Mouse (Mus musculus): ENCODE data around the gene Clca3b. TPM values are rescaled to one million over a fixed set of nuclear protein-coding genes. Genes with fewer than 3 reads are reported as not detected.
"Not testable (repeated sequence)": the region's sequence is repeated elsewhere in the genome, so short reads cannot be mapped to it uniquely, and the experiment has no call there.

Gene Clca3b
- polyA plus RNA-seq, 1 experiment from 2014 or later: 0.07 TPM

- not testable (repeated sequence) for H3K27me3 ChIP-seq (ENCODE audit: insufficient read depth, low read length); H3K4me2 ChIP-seq (replicated peaks; ENCODE audit: low read depth, low read length); H3K27ac ChIP-seq (ENCODE audit: low read length); H3K4me3 ChIP-seq (ENCODE audit: low read length); ATAC-seq (ENCODE audit: low FRiP score, low TSS enrichment); H3K9me3 ChIP-seq (ENCODE audit: low read length); H3K36me3 ChIP-seq (ENCODE audit: insufficient read depth, low read length); H3K4me1 ChIP-seq (ENCODE audit: insufficient read depth, low read length); H3K9ac ChIP-seq (replicated peaks; ENCODE audit: low read length)
- WGBS: 77% methylated on average over 6 of the region's 6 CpGs
Observed at GRCm38 (mm10) chr3:144819219-144819618, 29.9 kb downstream of the Clca3b start, which contains the start of gene Clca3a2. Gene Clca3a2, minus strand, starts transcription at chr3:144819494.

- not testable (repeated sequence) for H3K36me3 ChIP-seq (ENCODE audit: insufficient read depth, low read length); H3K4me3 ChIP-seq (ENCODE audit: low read length); H3K9me3 ChIP-seq (ENCODE audit: low read length); H3K4me1 ChIP-seq (ENCODE audit: insufficient read depth, low read length); ATAC-seq (ENCODE audit: low FRiP score, low TSS enrichment); H3K9ac ChIP-seq (replicated peaks; ENCODE audit: low read length); H3K27ac ChIP-seq (ENCODE audit: low read length); H3K27me3 ChIP-seq (ENCODE audit: insufficient read depth, low read length); H3K4me2 ChIP-seq (replicated peaks; ENCODE audit: low read depth, low read length)
- WGBS: 84% methylated on average over 6 of the region's 6 CpGs
Observed at GRCm38 (mm10) chr3:144813336-144813735, 35.8 kb downstream of the Clca3b start.

GRCm38 (mm10) chr3:144811821-144812220 is 37.3 kb downstream of the Clca3b start:
- ATAC-seq (ENCODE audit: low FRiP score, low TSS enrichment): no peak
- H3K9ac ChIP-seq (replicated peaks; ENCODE audit: low read length): no peak overlapping the region
- H3K27me3 ChIP-seq (ENCODE audit: insufficient read depth, low read length): no peaks in the 10 kb centered on the region
- H3K4me3 ChIP-seq (ENCODE audit: low read length): no peak overlapping the region
- no peaks in the 10 kb centered on the region for H3K9me3 ChIP-seq (ENCODE audit: low read length)
- no peaks in the 10 kb centered on the region for H3K36me3 ChIP-seq (ENCODE audit: insufficient read depth, low read length)
- no peak overlapping the region for H3K27ac ChIP-seq (ENCODE audit: low read length)
- 38% methylated on average over 3 of the region's 3 CpGs for WGBS
- no peaks in the 10 kb centered on the region for H3K4me1 ChIP-seq (ENCODE audit: insufficient read depth, low read length)
- no peak overlapping the region for H3K4me2 ChIP-seq (replicated peaks; ENCODE audit: low read depth, low read length)

GRCm38 (mm10) chr3:144808153-144808925 is 40.8 kb downstream of the Clca3b start:
- H3K4me2 ChIP-seq (replicated peaks; ENCODE audit: low read depth, low read length); H3K4me1 ChIP-seq (ENCODE audit: insufficient read depth, low read length); ATAC-seq (ENCODE audit: low FRiP score, low TSS enrichment); H3K27me3 ChIP-seq (ENCODE audit: insufficient read depth, low read length); H3K9ac ChIP-seq (replicated peaks; ENCODE audit: low read length); H3K36me3 ChIP-seq (ENCODE audit: insufficient read depth, low read length); H3K4me3 ChIP-seq (ENCODE audit: low read length); H3K9me3 ChIP-seq (ENCODE audit: low read length); H3K27ac ChIP-seq (ENCODE audit: low read length): not testable (repeated sequence)
- 57% methylated on average over 14 of the region's 17 CpGs for WGBS

GRCm38 (mm10) chr3:144806626-144807025 is 42.5 kb downstream of the Clca3b start:
- not testable (repeated sequence) for H3K4me1 ChIP-seq (ENCODE audit: insufficient read depth, low read length); H3K27ac ChIP-seq (ENCODE audit: low read length); H3K27me3 ChIP-seq (ENCODE audit: insufficient read depth, low read length); H3K9me3 ChIP-seq (ENCODE audit: low read length); H3K9ac ChIP-seq (replicated peaks; ENCODE audit: low read length); H3K4me3 ChIP-seq (ENCODE audit: low read length); H3K36me3 ChIP-seq (ENCODE audit: insufficient read depth, low read length); ATAC-seq (ENCODE audit: low FRiP score, low TSS enrichment); H3K4me2 ChIP-seq (replicated peaks; ENCODE audit: low read depth, low read length)
- 81% methylated on average over 2 of the region's 2 CpGs for WGBS

GRCm38 (mm10) chr3:144801861-144802260 is 47.3 kb downstream of the Clca3b start:
- no peak overlapping the region for H3K27ac ChIP-seq (ENCODE audit: low read length)
- H3K27me3 ChIP-seq (ENCODE audit: insufficient read depth, low read length): no peaks in the 10 kb centered on the region
- no peak overlapping the region for H3K4me3 ChIP-seq (ENCODE audit: low read length)
- H3K9me3 ChIP-seq (ENCODE audit: low read length): no peaks in the 10 kb centered on the region
- WGBS: 38% methylated on average over 8 of the region's 8 CpGs
- H3K4me1 ChIP-seq (ENCODE audit: insufficient read depth, low read length): no peaks in the 10 kb centered on the region
- ATAC-seq (ENCODE audit: low FRiP score, low TSS enrichment): no peak
- no peak overlapping the region for H3K4me2 ChIP-seq (replicated peaks; ENCODE audit: low read depth, low read length)
- no peak overlapping the region for H3K9ac ChIP-seq (replicated peaks; ENCODE audit: low read length)
- H3K36me3 ChIP-seq (ENCODE audit: insufficient read depth, low read length): no peaks in the 10 kb centered on the region

GRCm38 (mm10) chr3:144785181-144786148 is 63.7 kb downstream of the Clca3b start:
- Histone ChIP-seq H3K4me1 (ENCODE audit: insufficient read depth, low read length) (no peaks in the 10 kb centered on the region), H3K4me3 (ENCODE audit: low read length) (no peak overlapping the region), H3K27ac (ENCODE audit: low read length) (no peak overlapping the region), H3K36me3 (ENCODE audit: insufficient read depth, low read length) (no peaks in the 10 kb centered on the region), H3K27me3 (ENCODE audit: insufficient read depth, low read length) (no peaks in the 10 kb centered on the region), H3K9me3 (ENCODE audit: low read length) (no peaks in the 10 kb centered on the region), H3K9ac (replicated peaks; ENCODE audit: low read length) (no peak overlapping the region), H3K4me2 (replicated peaks; ENCODE audit: low read depth, low read length) (no peak overlapping the region)
- WGBS: 83% methylated on average over 11 of the region's 11 CpGs
- ATAC-seq (ENCODE audit: low FRiP score, low TSS enrichment): no peak

Other genes starting within 250 kb of the Clca3b start
- gene Sh3glb1, start 129.0 kb downstream of the Clca3b start, polyA plus RNA-seq (2015; fragmentation: Nextera tagmentation; extraction: Ambion mirVana): 87.8 and 94.9 TPM in 2 replicates
- gene Clca3a1, start 88.4 kb downstream of the Clca3b start, polyA plus RNA-seq (2015; fragmentation: Nextera tagmentation; extraction: Ambion mirVana): 13.0 and 13.9 TPM in 2 replicates
- 0.10 and 0.49 TPM in 2 replicates for gene Clca3a2, start 29.9 kb downstream of the Clca3b start, polyA plus RNA-seq (2015; fragmentation: Nextera tagmentation; extraction: Ambion mirVana)
- gene Clca4b, start 83.2 kb upstream of the Clca3b start, polyA plus RNA-seq (2015; fragmentation: Nextera tagmentation; extraction: Ambion mirVana): not detected in 2 replicates
- not detected in 2 replicates for gene Clca4a, start 125.7 kb upstream of the Clca3b start, polyA plus RNA-seq (2015; fragmentation: Nextera tagmentation; extraction: Ambion mirVana)
- 0.09 and 0.20 TPM in 2 replicates for gene Clca1, start 183.4 kb upstream of the Clca3b start, polyA plus RNA-seq (2015; fragmentation: Nextera tagmentation; extraction: Ambion mirVana)